Mouse (Mus musculus) stomach, embryonic 16.5 days (tissue): ENCODE measurements at regions not wholly inside any gene's neighbourhood (a gene's known extent, or its start where the extent isn't known, plus 50 kb on each side); places are given as distances from the start of the nearest gene placed in this dataset.
A peak's percentile ranks its signal among the peaks of the same experiment; 100 is the strongest.

ENCODE experiments used
- ATAC-seq: fragments of 200-750 bp; cut with Nextera tagmentation; 2 replicates; pipeline ENCODE4 v1.8.0; 2017; ENCODE audit warnings: moderate number of reproducible peaks, moderate TSS enrichment; ENCODE audit not compliant: insufficient read depth, low FRiP score
- H3K27ac ChIP-seq: fragments of 300-500 bp; sonication (generic); 2 replicates; pipeline ENCODE4 v1.5.1; 2014; ENCODE audit warnings: low read length
- H3K27me3 ChIP-seq: fragments of 300-500 bp; sonication (generic); 2 replicates; pipeline ENCODE4 v1.6.1; 2014; ENCODE audit warnings: low read length, control low read depth, mixed read lengths; ENCODE audit not compliant: control insufficient read depth, insufficient read depth
- H3K36me3 ChIP-seq: fragments of 300-500 bp; sonication (generic); 2 replicates; pipeline ENCODE4 v1.6.1; 2014; ENCODE audit warnings: low read length; ENCODE audit not compliant: control insufficient read depth, insufficient read depth
- H3K4me1 ChIP-seq: fragments of 300-500 bp; sonication (generic); 2 replicates; pipeline ENCODE4 v1.6.1; 2014; ENCODE audit warnings: low read length, control low read depth, mixed read lengths; ENCODE audit not compliant: control insufficient read depth, insufficient read depth
- H3K4me2 ChIP-seq: fragments of 300-500 bp; sonication (generic); 2 replicates; pipeline ENCODE4 v1.6.1; 2014; ENCODE audit warnings: low read depth, low read length, mixed read lengths
- H3K4me3 ChIP-seq: fragments of 300-500 bp; sonication (generic); replicated peaks from 2 replicates; pipeline ENCODE4 v1.5.1; 2014; ENCODE audit warnings: mild to moderate bottlenecking, low read length
- H3K9ac ChIP-seq: fragments of 300-500 bp; sonication (generic); 2 replicates; pipeline ENCODE4 v1.6.1; 2014; ENCODE audit warnings: low read length
- H3K9me3 ChIP-seq: fragments of 300-500 bp; sonication (generic); replicated peaks from 2 replicates; pipeline ENCODE4 v1.6.1; 2016; ENCODE audit warnings: low read length, control low read depth; ENCODE audit not compliant: control insufficient read depth
- WGBS: fragments of 180-500 bp; shearing (Covaris S2); extraction: QIAGEN DNeasy Blood & Tissue Kit; methylation state at CpG from one replicate; pipeline ENCODE4 v1.1.7; 2014; 5-methylcytosine and 5-hydroxymethylcytosine counted together

DNA sequence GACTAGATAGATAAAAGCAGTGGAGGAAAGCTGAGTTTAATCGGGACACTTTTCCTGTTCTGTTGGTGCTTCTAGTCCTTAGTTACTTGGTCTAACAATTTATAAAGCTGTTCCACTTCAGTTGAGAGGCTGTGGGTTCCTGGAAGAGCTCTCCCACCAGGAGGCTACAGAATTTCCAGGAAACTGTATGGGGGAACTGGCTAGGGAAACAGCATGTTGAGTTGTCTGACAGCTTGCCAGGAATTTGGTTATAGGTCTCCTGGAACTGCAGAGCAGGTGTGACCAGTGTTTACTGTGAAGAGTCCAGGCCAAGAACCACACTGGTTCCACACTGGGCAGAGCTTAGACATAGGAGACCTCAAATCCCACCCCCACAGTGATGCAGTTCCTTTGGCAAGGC is 65.0 kb upstream of the Pik3cg start:
- 95% methylated on average over 1 of the region's 1 CpGs for WGBS
- Histone ChIP-seq H3K36me3 (no peaks in the 10 kb centered on the region), H3K4me2 (no peak overlapping the region), H3K4me3 (no peak overlapping the region), H3K9ac (no peak overlapping the region), H3K27ac (no peak overlapping the region), H3K27me3 (no peaks in the 10 kb centered on the region), H3K4me1 (no peaks in the 10 kb centered on the region), H3K9me3 (no peaks in the 10 kb centered on the region)
- no peak for ATAC-seq

- no peak for ATAC-seq
- Histone ChIP-seq H3K27ac (no peak overlapping the region), H3K27me3 (no peaks in the 10 kb centered on the region), H3K4me1 (no peaks in the 10 kb centered on the region), H3K4me2 (no peak overlapping the region), H3K4me3 (no peak overlapping the region), H3K9ac (no peak overlapping the region), H3K36me3 (no peaks in the 10 kb centered on the region), H3K9me3 (no peaks in the 10 kb centered on the region)
- 67% methylated on average over 4 of the region's 4 CpGs for WGBS
Measured at GRCm38 (mm10) chr12:32279861-32280260, 71.4 kb upstream of the Pik3cg start.

GRCm38 (mm10) chr12:32280309-32280708 is 71.8 kb upstream of the Pik3cg start:
- H3K4me1 ChIP-seq, result no peaks in the 10 kb centered on the region
- H3K4me3 ChIP-seq, result no peak overlapping the region
- no peak overlapping the region for H3K27ac ChIP-seq
- H3K9me3 ChIP-seq, result no peaks in the 10 kb centered on the region
- no peak overlapping the region for H3K4me2 ChIP-seq
- H3K36me3 ChIP-seq, result no peaks in the 10 kb centered on the region
- H3K27me3 ChIP-seq, result no peaks in the 10 kb centered on the region
- ATAC-seq, result no peak
- H3K9ac ChIP-seq, result no peak overlapping the region
- 72% methylated on average over 2 of the region's 2 CpGs for WGBS

DNA sequence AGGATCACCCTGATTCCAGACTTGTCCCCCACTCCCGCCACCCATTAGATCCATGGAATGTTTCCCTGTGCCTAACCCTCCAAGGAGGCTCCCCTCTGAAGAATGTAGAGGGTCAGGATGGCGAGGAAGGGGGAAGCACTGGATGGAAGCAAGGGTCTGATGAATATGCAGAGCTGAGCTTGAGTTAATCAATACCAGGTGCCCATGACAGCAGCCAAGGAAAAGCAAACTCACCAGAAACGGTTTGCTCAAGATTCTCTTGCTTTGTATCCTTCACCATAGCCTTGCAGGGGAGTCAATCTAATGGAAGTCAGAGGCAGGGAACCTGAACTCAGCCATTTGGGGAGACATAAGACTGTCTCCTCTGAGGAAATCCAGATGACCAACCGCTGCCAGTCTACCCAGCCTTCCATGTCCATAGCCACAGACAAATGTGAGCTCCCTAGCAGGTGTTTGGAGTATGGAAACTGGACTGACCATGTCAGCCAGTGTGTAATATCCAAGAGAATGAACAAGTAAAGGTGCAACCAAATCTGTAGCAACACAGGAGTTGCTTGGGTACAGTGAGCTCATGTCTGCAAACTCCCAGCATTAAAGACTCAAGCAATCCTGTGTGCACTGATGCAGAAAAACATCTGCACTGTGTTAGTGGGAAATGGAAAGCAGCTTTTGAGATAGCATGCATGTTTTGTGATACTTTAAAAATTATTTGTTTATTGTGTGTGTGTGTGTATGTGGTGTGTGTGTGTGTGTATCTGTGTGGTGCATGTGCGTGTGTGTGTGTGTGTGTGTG is 74.1 kb upstream of the Pik3cg start:
- Histone ChIP-seq H3K9ac (no peak overlapping the region), H3K27me3 (no peaks in the 10 kb centered on the region), H3K4me2 (no peak overlapping the region), H3K27ac (no peak overlapping the region), H3K4me1 (no peaks in the 10 kb centered on the region), H3K36me3 (no peaks in the 10 kb centered on the region), H3K9me3 (no peaks in the 10 kb centered on the region), H3K4me3 (no peak overlapping the region)
- ATAC-seq, result no peak
- WGBS, result 63% methylated on average over 5 of the region's 5 CpGs

DNA sequence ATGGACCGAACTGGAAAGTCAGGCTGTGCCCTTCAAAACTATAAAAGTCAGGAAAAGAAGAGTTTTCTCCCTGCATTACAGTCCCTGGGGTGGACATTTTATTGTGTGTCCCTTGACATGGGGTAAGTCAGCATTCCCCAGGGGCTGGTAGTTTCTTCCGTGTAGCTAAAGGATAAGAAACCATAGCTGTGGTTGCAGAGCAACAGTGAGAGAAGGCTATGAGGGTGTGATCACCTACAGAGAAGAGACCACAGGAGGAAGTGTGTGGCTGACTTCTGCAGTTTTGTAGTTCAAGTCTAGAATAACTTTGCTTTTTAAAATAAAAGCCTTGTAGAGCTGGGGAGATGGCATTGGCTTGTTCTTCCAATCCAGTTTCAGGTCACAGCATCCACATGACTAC is 76.6 kb upstream of the Pik3cg start:
- H3K4me2 ChIP-seq, result no peak overlapping the region
- H3K27me3 ChIP-seq, result no peaks in the 10 kb centered on the region
- no peaks in the 10 kb centered on the region for H3K9me3 ChIP-seq
- no peak overlapping the region for H3K27ac ChIP-seq
- H3K36me3 ChIP-seq, result no peaks in the 10 kb centered on the region
- 51% methylated on average over 2 of the region's 2 CpGs for WGBS
- no peak overlapping the region for H3K4me3 ChIP-seq
- H3K9ac ChIP-seq, result no peak overlapping the region
- ATAC-seq, result no peak
- H3K4me1 ChIP-seq, result no peaks in the 10 kb centered on the region

- no peak for ATAC-seq
- WGBS, result 26% methylated on average over 5 of the region's 5 CpGs
Measured at GRCm38 (mm10) chr12:32286652-32287051, 78.2 kb upstream of the Pik3cg start.

GRCm38 (mm10) chr12:32291145-32291544 is 82.7 kb upstream of the Pik3cg start:
- H3K9ac ChIP-seq, result no peak overlapping the region
- no peaks in the 10 kb centered on the region for H3K4me1 ChIP-seq
- no peak overlapping the region for H3K4me3 ChIP-seq
- 66% methylated on average over 5 of the region's 5 CpGs for WGBS
- ATAC-seq, result no peak
- H3K27ac ChIP-seq, result peak overlapping the region; percentile 49; the same call in 1 of the 2 replicates
- no peaks in the 10 kb centered on the region for H3K9me3 ChIP-seq
- no peak overlapping the region for H3K4me2 ChIP-seq
- no peaks in the 10 kb centered on the region for H3K27me3 ChIP-seq
- H3K36me3 ChIP-seq, result no peaks in the 10 kb centered on the region

More at GRCm38 (mm10) chr12:32286652-32287051, 78.2 kb upstream of the Pik3cg start:
- H3K27me3 ChIP-seq, result no peaks in the 10 kb centered on the region
- no peak overlapping the region for H3K9ac ChIP-seq
- H3K4me3 ChIP-seq, result no peak overlapping the region
- no peaks in the 10 kb centered on the region for H3K9me3 ChIP-seq
- H3K27ac ChIP-seq, result no peak overlapping the region
- no peak overlapping the region for H3K4me2 ChIP-seq
- H3K36me3 ChIP-seq, result no peaks in the 10 kb centered on the region
- no peaks in the 10 kb centered on the region for H3K4me1 ChIP-seq

DNA sequence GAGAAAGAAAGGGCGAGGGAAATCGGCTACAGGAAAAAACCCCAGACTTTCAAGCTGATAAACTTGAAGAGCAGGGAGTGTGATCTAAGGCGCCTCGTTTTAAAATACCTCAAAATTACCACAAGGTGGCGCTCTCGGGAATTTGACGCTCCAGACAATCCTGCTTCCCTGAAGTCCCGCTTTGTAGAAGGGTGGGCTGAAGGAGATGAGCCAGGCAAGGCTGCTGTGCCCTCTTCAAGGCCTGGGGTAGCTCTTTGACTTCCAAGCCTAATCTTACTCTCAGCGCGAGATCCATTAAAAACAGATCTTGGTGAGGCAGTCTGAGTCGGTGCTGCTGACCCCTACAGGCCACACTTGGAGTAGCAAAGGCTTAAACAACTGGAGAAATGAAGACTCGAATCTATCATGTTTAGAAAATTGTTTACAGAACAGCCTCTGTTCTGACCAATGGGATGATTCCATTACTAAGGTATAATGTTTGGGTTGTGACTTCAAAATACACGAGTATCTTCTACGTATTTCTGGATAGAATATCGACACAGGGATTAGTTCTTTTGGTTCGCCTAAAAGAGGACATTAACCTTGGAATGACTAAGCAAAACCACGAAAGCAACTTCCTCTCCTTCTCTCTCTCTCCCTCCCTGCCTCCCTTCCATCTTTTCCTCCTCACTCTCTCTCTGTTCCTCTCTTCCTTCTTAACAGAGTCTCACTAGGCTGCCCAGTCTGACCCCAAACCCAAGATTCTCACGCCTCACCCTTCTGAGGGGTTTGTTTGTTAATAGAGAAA is 83.7 kb upstream of the Pik3cg start:
- peak overlapping the region; percentile 58 for H3K4me2 ChIP-seq
- H3K36me3 ChIP-seq, result no peaks in the 10 kb centered on the region
- H3K4me3 ChIP-seq, result peak overlapping the region; percentile 45
- no peaks in the 10 kb centered on the region for H3K9me3 ChIP-seq
- peak; percentile 58; the same call in 1 of the 2 replicates for ATAC-seq
- WGBS, result 21% methylated on average over 18 of the region's 18 CpGs
- no peaks in the 10 kb centered on the region for H3K27me3 ChIP-seq
- H3K4me1 ChIP-seq, result no peaks in the 10 kb centered on the region
- peak overlapping the region; percentile 68 for H3K9ac ChIP-seq
- H3K27ac ChIP-seq, result peak overlapping the region; percentile 49; the same call in 1 of the 2 replicates

DNA sequence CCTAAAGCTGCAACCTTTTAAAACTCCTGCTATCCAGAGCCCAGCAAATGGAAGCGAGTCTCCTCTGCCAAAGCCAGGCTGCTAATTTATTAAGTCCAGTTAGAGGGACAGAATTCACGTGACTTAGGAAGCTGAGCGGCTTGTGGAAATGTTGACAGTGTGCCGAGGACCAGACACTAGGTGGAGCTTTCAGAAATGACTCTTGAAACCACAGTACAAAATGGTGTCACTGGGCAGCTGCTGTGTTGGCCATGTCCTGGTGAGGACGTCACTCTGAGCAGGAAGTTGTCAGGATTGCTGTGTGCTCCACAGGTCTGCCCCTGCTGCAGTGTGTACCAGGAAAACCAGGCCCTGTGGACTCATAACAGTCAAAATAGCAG is 84.3 kb upstream of the Pik3cg start:
- Histone ChIP-seq H3K27ac (no peak overlapping the region), H3K4me2 (peak overlapping the region; percentile 58; the same call in 1 of the 2 replicates), H3K4me1 (no peaks in the 10 kb centered on the region), H3K27me3 (no peaks in the 10 kb centered on the region), H3K9ac (no peak overlapping the region), H3K36me3 (no peaks in the 10 kb centered on the region), H3K9me3 (no peaks in the 10 kb centered on the region), H3K4me3 (no peak overlapping the region)
- WGBS, result 68% methylated on average over 5 of the region's 5 CpGs
- ATAC-seq, result no peak
